Mouse (Mus musculus): ENCODE results near the gene Notch2. TPM values are rescaled to one million over a fixed set of nuclear protein-coding genes. Genes with fewer than 3 reads are reported as not detected.

Gene Notch2
- polyA plus RNA-seq, 1 experiment from 2014 or later, result 8.2 TPM

DNA sequence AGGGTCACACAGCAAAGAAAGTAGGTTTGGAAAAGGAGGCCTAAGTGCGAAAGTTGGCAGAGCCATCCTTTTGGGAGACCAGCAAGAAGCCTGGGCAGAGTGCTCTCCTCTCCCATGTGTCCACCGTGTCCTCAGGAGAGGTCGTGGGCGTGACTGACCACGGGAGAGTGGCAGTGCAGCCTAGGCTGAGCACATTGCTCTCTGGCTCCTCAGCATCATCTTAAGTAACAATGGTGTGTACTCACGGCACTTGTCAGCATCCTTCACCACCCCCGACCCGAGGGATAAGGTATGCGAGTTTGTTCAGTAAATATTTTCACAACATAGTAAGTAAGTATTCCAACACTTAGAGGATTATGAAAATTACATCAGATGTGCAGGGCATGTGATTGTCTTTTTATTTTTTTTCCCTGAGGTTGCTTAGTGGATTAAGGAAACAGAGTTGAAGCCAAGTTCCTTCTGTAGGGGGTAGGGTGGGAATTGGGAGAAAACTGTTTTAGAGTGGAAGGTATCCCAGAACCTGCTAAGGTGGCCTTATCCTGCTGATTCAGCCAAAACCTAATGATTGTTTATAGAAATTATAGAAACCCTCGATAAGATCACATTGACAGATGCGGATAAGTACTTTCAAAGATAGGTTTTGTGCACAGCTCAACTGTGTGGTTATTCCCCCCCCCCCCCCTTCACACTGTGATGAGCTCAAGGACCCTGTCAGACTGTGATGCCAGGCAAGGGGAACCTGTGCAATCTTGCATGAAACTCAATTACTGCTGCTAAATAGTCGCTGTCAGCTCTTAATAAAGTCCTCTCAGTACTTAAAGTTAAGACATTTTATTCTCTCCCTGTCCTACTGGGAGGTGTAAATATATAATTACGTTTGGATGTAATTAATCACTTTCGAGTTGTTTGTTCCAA, 37.4 kb downstream of the Notch2 start:
- no peak overlapping the region for H3K4me3 ChIP-seq (ENCODE audit: low read depth, low read length)
- no peak overlapping the region for H3K27ac ChIP-seq (ENCODE audit: low read depth, low read length)
- WGBS, result 72% methylated on average over 14 of the region's 14 CpGs
- peaks cover 9% of the 10 kb centered on the region for H3K4me1 ChIP-seq (ENCODE audit: control insufficient read depth, insufficient read depth, low read length)
- no peaks in the 10 kb centered on the region for H3K27me3 ChIP-seq (ENCODE audit: control insufficient read depth, insufficient read depth, low read length)
- no peak overlapping the region for H3K4me2 ChIP-seq (ENCODE audit: low read depth, low read length)
- no peaks in the 10 kb centered on the region for H3K9me3 ChIP-seq (ENCODE audit: control insufficient read depth, low read length)
- H3K36me3 ChIP-seq (ENCODE audit: control insufficient read depth, insufficient read depth, low read length), result no peaks in the 10 kb centered on the region
- no peak overlapping the region for H3K9ac ChIP-seq (replicated peaks; ENCODE audit: low read depth, low read length)
- peak; percentile 70; the same call in 1 of the 2 replicates for ATAC-seq (ENCODE audit: low read depth)

DNA sequence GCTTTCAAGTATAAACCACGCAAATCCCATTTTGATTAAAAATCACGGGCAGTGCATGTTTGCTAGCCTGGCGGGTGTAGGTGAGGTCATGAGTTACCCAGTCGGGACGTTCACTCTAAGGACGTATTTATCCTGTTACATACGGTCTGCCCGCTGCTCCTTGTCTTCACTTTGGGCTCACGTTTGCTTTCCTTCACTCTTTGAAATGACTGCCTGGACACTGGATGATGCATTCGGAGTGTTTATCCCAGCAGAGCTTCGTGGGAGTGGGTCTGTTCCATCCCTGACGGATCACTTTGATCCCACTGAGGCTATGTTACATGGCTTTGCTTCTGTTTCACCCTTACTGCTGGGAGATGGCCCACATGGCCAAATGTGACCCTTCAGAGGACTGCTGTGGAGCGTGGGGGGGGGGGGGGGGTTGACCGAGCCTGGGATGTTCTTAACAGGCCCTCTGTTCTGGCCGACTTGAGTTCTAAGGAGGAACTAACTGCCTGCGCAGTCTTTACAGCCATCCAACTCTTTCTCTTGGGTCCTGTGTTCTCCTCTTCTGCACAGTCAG, 38.2 kb downstream of the Notch2 start:
- WGBS, result 53% methylated on average over 16 of the region's 16 CpGs
- Histone ChIP-seq H3K4me1 (ENCODE audit: control insufficient read depth, insufficient read depth, low read length) (peaks cover 7% of the 10 kb centered on the region; the same call in 1 of the 2 replicates), H3K9ac (replicated peaks; ENCODE audit: low read depth, low read length) (no peak overlapping the region), H3K4me3 (ENCODE audit: low read depth, low read length) (no peak overlapping the region), H3K36me3 (ENCODE audit: control insufficient read depth, insufficient read depth, low read length) (no peaks in the 10 kb centered on the region), H3K27me3 (ENCODE audit: control insufficient read depth, insufficient read depth, low read length) (no peaks in the 10 kb centered on the region), H3K9me3 (ENCODE audit: control insufficient read depth, low read length) (no peaks in the 10 kb centered on the region), H3K4me2 (ENCODE audit: low read depth, low read length) (no peak overlapping the region), H3K27ac (ENCODE audit: low read depth, low read length) (no peak overlapping the region)
- peak; percentile 18; the same call in 1 of the 2 replicates for ATAC-seq (ENCODE audit: low read depth)

DNA sequence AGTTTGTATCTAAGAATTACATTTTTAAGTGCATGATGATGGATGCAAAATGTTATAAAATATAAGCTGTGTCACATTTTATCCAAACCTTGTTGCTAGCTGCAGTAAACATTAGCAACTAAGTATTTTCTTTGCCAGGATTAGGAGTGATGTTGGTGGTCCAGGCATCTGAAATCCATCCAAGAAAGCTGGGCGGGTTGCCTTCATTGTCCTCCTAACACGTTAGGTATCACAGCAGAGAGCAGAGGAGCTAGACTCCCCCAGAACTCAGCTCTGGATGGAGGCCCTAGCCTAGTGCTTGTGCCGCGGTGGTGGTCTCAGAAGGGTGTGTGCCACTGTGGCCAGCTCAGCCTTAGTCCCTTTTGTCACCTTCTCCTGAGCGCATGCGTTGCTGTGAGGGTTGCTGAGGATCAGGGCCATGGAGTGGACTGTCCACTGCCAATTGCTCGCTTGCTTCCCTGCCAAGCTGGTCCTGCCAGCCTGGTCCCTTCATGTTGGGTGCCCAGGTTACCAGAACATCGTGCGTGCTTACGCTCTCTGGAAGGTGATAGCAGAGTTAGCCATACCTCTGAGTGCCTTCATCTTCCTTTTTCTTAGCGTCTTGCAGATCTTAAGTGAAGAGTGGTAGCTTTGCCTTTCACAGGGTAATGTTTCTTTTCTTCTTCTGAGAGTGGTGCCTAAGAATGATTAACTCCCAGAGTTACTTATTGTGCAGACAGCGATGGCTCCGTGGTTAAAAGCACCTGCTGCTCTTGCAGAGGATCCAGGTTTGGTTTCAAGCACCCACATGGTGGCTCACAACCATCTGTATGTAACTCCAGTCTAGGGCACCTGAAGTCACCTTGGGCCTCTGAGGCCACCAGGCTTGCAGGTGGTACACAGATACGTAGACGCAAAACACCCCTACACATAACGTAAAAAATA, 39.4 kb downstream of the Notch2 start:
- Histone ChIP-seq H3K27me3 (ENCODE audit: control insufficient read depth, insufficient read depth, low read length) (no peaks in the 10 kb centered on the region), H3K4me1 (ENCODE audit: control insufficient read depth, insufficient read depth, low read length) (peaks cover 7% of the 10 kb centered on the region; the same call in 1 of the 2 replicates), H3K27ac (ENCODE audit: low read depth, low read length) (no peak overlapping the region), H3K36me3 (ENCODE audit: control insufficient read depth, insufficient read depth, low read length) (no peaks in the 10 kb centered on the region), H3K9ac (replicated peaks; ENCODE audit: low read depth, low read length) (no peak overlapping the region), H3K4me2 (ENCODE audit: low read depth, low read length) (no peak overlapping the region), H3K9me3 (ENCODE audit: control insufficient read depth, low read length) (no peaks in the 10 kb centered on the region), H3K4me3 (ENCODE audit: low read depth, low read length) (no peak overlapping the region)
- no peak for ATAC-seq (ENCODE audit: low read depth)
- WGBS, result 85% methylated on average over 16 of the region's 16 CpGs

DNA sequence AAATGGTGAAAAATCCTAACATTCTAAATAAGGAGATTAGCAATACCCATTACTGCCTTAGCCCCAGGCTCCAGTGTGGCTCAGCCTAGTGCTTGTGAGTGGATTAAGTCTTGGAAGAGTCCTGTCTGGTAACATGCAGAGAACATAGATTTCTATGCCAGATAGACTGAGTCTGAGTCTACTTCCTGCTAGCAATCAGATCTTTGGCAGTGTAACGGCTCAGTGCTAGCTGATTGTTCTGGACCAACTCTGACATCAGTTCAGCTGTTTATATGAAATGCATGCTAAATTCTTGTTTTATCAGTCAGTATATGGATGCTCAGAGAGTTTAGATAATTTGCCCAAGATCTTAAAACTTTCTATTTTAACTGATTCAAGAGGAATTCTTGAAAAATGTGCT, 40.5 kb downstream of the Notch2 start:
- Histone ChIP-seq H3K4me1 (ENCODE audit: control insufficient read depth, insufficient read depth, low read length) (peaks cover 7% of the 10 kb centered on the region; the same call in 1 of the 2 replicates), H3K36me3 (ENCODE audit: control insufficient read depth, insufficient read depth, low read length) (no peaks in the 10 kb centered on the region), H3K9me3 (ENCODE audit: control insufficient read depth, low read length) (no peaks in the 10 kb centered on the region), H3K27ac (ENCODE audit: low read depth, low read length) (no peak overlapping the region), H3K9ac (replicated peaks; ENCODE audit: low read depth, low read length) (no peak overlapping the region), H3K4me2 (ENCODE audit: low read depth, low read length) (no peak overlapping the region), H3K27me3 (ENCODE audit: control insufficient read depth, insufficient read depth, low read length) (no peaks in the 10 kb centered on the region), H3K4me3 (ENCODE audit: low read depth, low read length) (no peak overlapping the region)
- WGBS, result 84% methylated on average over 1 of the region's 1 CpGs
- ATAC-seq (ENCODE audit: low read depth), result no peak

- no peak for ATAC-seq (ENCODE audit: low read depth)
- WGBS, result 87% methylated on average over 8 of the region's 8 CpGs
- Histone ChIP-seq H3K36me3 (ENCODE audit: control insufficient read depth, insufficient read depth, low read length) (no peaks in the 10 kb centered on the region), H3K4me3 (ENCODE audit: low read depth, low read length) (no peak overlapping the region), H3K9me3 (ENCODE audit: control insufficient read depth, low read length) (no peaks in the 10 kb centered on the region), H3K9ac (replicated peaks; ENCODE audit: low read depth, low read length) (no peak overlapping the region), H3K4me1 (ENCODE audit: control insufficient read depth, insufficient read depth, low read length) (peaks cover 7% of the 10 kb centered on the region; the same call in 1 of the 2 replicates), H3K4me2 (ENCODE audit: low read depth, low read length) (no peak overlapping the region), H3K27ac (ENCODE audit: low read depth, low read length) (no peak overlapping the region), H3K27me3 (ENCODE audit: control insufficient read depth, insufficient read depth, low read length) (no peaks in the 10 kb centered on the region)
Observed at GRCm38 (mm10) chr3:98054334-98055007, 41.1 kb downstream of the Notch2 start.

DNA sequence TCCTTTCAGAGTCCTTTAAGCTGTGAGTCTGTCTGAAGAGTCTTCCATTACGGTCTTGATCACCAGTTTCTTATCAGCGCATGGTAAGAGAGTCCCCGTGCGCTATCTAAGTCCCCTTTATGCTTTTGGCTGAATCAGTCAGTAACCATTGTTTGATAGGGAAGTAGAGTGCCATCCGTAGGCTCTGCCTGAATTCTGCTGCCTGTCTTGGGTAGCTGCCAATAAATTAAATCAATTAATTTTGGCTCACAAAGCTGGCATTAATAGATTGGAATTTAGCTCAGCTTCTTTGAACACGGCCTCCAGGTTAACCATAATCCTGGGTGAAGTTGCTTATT, 41.6 kb downstream of the Notch2 start:
- no peaks in the 10 kb centered on the region for H3K27me3 ChIP-seq (ENCODE audit: control insufficient read depth, insufficient read depth, low read length)
- no peak overlapping the region for H3K27ac ChIP-seq (ENCODE audit: low read depth, low read length)
- H3K4me2 ChIP-seq (ENCODE audit: low read depth, low read length), result no peak overlapping the region
- H3K4me3 ChIP-seq (ENCODE audit: low read depth, low read length), result no peak overlapping the region
- no peaks in the 10 kb centered on the region for H3K36me3 ChIP-seq (ENCODE audit: control insufficient read depth, insufficient read depth, low read length)
- WGBS, result 66% methylated on average over 6 of the region's 6 CpGs
- H3K4me1 ChIP-seq (ENCODE audit: control insufficient read depth, insufficient read depth, low read length), result peaks cover 7% of the 10 kb centered on the region; the same call in 1 of the 2 replicates
- no peak for ATAC-seq (ENCODE audit: low read depth)
- no peaks in the 10 kb centered on the region for H3K9me3 ChIP-seq (ENCODE audit: control insufficient read depth, low read length)
- no peak overlapping the region for H3K9ac ChIP-seq (replicated peaks; ENCODE audit: low read depth, low read length)

GRCm38 (mm10) chr3:98055808-98056728, 42.7 kb downstream of the Notch2 start:
- H3K4me2 ChIP-seq (ENCODE audit: low read depth, low read length), result no peak overlapping the region
- H3K9me3 ChIP-seq (ENCODE audit: control insufficient read depth, low read length), result no peaks in the 10 kb centered on the region
- WGBS, result 89% methylated on average over 20 of the region's 20 CpGs
- no peaks in the 10 kb centered on the region for H3K36me3 ChIP-seq (ENCODE audit: control insufficient read depth, insufficient read depth, low read length)
- no peak overlapping the region for H3K27ac ChIP-seq (ENCODE audit: low read depth, low read length)
- no peaks in the 10 kb centered on the region for H3K27me3 ChIP-seq (ENCODE audit: control insufficient read depth, insufficient read depth, low read length)
- H3K4me3 ChIP-seq (ENCODE audit: low read depth, low read length), result no peak overlapping the region
- peaks cover 11% of the 10 kb centered on the region for H3K4me1 ChIP-seq (ENCODE audit: control insufficient read depth, insufficient read depth, low read length)
- H3K9ac ChIP-seq (replicated peaks; ENCODE audit: low read depth, low read length), result no peak overlapping the region
- no peak for ATAC-seq (ENCODE audit: low read depth)

GRCm38 (mm10) chr3:98056956-98057365, 43.6 kb downstream of the Notch2 start:
- no peak overlapping the region for H3K4me3 ChIP-seq (ENCODE audit: low read depth, low read length)
- H3K4me2 ChIP-seq (ENCODE audit: low read depth, low read length), result no peak overlapping the region
- H3K36me3 ChIP-seq (ENCODE audit: control insufficient read depth, insufficient read depth, low read length), result no peaks in the 10 kb centered on the region
- no peak overlapping the region for H3K27ac ChIP-seq (ENCODE audit: low read depth, low read length)
- peaks cover 16% of the 10 kb centered on the region for H3K4me1 ChIP-seq (ENCODE audit: control insufficient read depth, insufficient read depth, low read length)
- no peak overlapping the region for H3K9ac ChIP-seq (replicated peaks; ENCODE audit: low read depth, low read length)
- no peaks in the 10 kb centered on the region for H3K27me3 ChIP-seq (ENCODE audit: control insufficient read depth, insufficient read depth, low read length)
- H3K9me3 ChIP-seq (ENCODE audit: control insufficient read depth, low read length), result no peaks in the 10 kb centered on the region
- WGBS, result 93% methylated on average over 6 of the region's 6 CpGs
- no peak for ATAC-seq (ENCODE audit: low read depth)

Data from neural tube, embryonic 14.5 days (tissue).